Mouse (Mus musculus) heart, postnatal 0 days (tissue): ENCODE results near the gene Ccl1.

Experiments
- CTCF ChIP-seq: IDR thresholded peaks from 2 replicates; pipeline ENCODE4 v1.5.1; 2016; ENCODE audit warnings: antibody characterized with exemption, control low read depth, low read depth
- EP300 ChIP-seq: IDR thresholded peaks from 2 replicates; pipeline ENCODE4 v1.6.1; 2016; ENCODE audit warnings: antibody characterized with exemption, low read depth

DNA sequence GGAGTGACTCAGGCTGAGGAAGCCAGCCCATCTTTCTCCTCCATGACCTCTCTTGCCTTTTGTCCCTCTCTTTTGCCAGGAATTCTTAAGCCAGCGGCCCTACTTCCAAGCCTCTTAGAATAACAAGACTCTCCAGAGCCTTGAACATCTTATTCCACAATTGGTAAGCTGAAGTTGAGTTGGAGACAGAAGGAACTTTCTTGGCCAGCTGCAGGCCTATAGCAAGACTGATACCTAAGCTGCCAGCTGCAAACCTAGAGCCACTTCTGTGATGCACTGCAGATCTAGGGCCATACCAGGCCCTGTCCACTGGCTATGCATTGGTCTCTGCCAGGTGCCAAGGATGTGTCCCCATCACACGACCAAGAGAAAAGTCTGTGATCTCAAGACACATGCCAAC lies 132.0 kb downstream of the Ccl1 start:
- TF ChIP-seq CTCF = no peak
- no peak for TF ChIP-seq EP300
